Mouse (Mus musculus) mammary gland, adult 2 months (tissue): ENCODE measurements around the gene Asb9. TPM values are rescaled to one million over a fixed set of nuclear protein-coding genes. Genes with fewer than 3 reads are reported as not detected.

ENCODE experiments used
- polyA plus RNA-seq: library from polyadenylated mRNA; depleted of rRNA; stranded (reverse); fragments of >200 nt; gene quantifications from 2 replicates; pipeline ENCODE4 v1.2.3, GENCODE M21; 2012; ENCODE audit warnings: low replicate concordance; rRNA removed

Asb9 gene
- polyA plus RNA-seq = not detected in 2 replicates

DNA sequence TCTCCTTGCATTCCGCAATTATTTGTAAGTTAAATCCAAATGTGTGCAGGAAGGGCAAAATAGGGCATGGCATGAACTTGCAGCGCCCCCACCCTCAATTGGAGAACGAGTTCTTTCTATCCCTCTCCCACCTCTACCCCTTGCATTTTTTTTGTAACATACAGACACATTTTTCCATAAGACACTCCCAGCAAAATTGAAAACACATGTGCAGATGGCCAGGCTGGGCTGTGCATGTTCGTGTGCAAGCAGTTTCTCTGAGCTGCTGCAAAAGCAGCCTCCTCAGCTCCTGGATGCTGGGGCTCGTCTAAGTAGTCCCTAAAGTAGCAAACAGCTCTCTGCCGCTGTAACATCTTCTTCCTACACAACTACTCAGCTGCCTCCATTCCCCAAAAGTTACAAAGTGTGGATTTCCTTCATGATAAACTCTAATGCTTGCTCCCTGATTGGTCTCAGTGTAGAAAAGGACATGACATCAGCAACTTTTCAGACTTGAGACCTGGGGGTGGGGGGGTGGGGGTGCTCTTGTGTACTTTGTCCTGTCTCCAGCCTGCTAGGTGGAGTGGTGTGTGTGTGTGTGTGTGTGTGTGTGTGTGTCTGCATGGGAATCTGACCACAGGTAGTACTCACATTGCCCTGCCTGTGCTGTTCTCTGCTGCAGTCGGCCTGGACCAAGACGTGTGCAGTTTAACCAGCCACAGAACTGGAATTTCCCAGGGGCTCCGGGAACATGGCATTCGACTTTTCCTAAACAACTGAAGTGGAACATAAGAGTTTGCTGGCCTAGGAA, at the start of gene Asb9:
Asb9 (plus strand) TSS at position 619 of the 790 bp plus-strand sequence.

Other genes with a start within 250 kb of the Asb9 start
- gene Bmx, start 248.1 kb upstream of the Asb9 start, polyA plus RNA-seq = 0.13 and 0.56 TPM in 2 replicates
- 4.8 and 5.0 TPM in 2 replicates for gene Pir, start 237.0 kb upstream of the Asb9 start, polyA plus RNA-seq
- 6.6 and 8.4 TPM in 2 replicates for gene Vegfd, start 132.9 kb upstream of the Asb9 start, polyA plus RNA-seq
- gene Piga, start 86.5 kb upstream of the Asb9 start, polyA plus RNA-seq = 1.0 and 2.7 TPM in 2 replicates
- 0.12 and 27.8 TPM in 2 replicates for gene Asb11, start 69.3 kb upstream of the Asb9 start, polyA plus RNA-seq